Mouse (Mus musculus): ENCODE measurements around the gene Bbip1.

Bbip1 gene

GRCm38 (mm10) chr19:53890781-53891251 is 53.6 kb downstream of the Bbip1 start:
- no peak for DNase-seq (ENCODE audit: low spot score)

- no peak for DNase-seq (ENCODE audit: low spot score)
Measured at GRCm38 (mm10) chr19:53890274-53890673, 54.2 kb downstream of the Bbip1 start.

- no peak for DNase-seq (ENCODE audit: low spot score)
Measured at GRCm38 (mm10) chr19:53889555-53889954, 54.9 kb downstream of the Bbip1 start.

- DNase-seq (ENCODE audit: low spot score) = no peak
Measured at GRCm38 (mm10) chr19:53888331-53888730, 56.1 kb downstream of the Bbip1 start.

- no peak for DNase-seq (ENCODE audit: low spot score)
Measured at GRCm38 (mm10) chr19:53887822-53888221, 56.6 kb downstream of the Bbip1 start.

GRCm38 (mm10) chr19:53886576-53887370 is 57.7 kb downstream of the Bbip1 start:
- no peak for DNase-seq (ENCODE audit: low spot score)

GRCm38 (mm10) chr19:53885450-53885849 is 59.0 kb downstream of the Bbip1 start:
- DNase-seq (ENCODE audit: low spot score) = peak; percentile 17

GRCm38 (mm10) chr19:53881786-53882185 is 62.6 kb downstream of the Bbip1 start:
- no peak for DNase-seq (ENCODE audit: low spot score)

- no peak for DNase-seq (ENCODE audit: low spot score)
Measured at GRCm38 (mm10) chr19:53880460-53880859, 64.0 kb downstream of the Bbip1 start.
